Mouse (Mus musculus) bone marrow, adult 2 months (tissue): Measurements from ENCODE around the gene Wasf2.

Experiments
- CTCF ChIP-seq: fragments of 200-500 bp; IDR thresholded peaks from 2 replicates; pipeline ENCODE4 v1.5.1; 2011; ENCODE audit warnings: low read length, control low read depth; ENCODE audit not compliant: control insufficient read depth, insufficient read depth
- POLR2A ChIP-seq: fragments of 200-500 bp; IDR thresholded peaks from 2 replicates; pipeline ENCODE4 v1.6.1; 2011; ENCODE audit warnings: low read depth, mild to moderate bottlenecking, control low read depth, low read length, borderline replicate concordance; ENCODE audit not compliant: control insufficient read depth

- TF ChIP-seq POLR2A (no peak), CTCF (no peak)
These were observed 52.2 kb downstream of the Wasf2 start for GRCm38 (mm10) chr4:133182439-133183033.
